Mouse (Mus musculus) liver, embryonic 11.5 days (tissue): ENCODE measurements around the gene Mrpl23. TPM values are rescaled to one million over a fixed set of nuclear protein-coding genes. Genes with fewer than 3 reads are reported as not detected.
A peak's percentile ranks its signal among the peaks of the same experiment; 100 is the strongest.

Source experiments
- ATAC-seq: fragments of 200-750 bp; cut with Nextera tagmentation; replicated peaks from 2 replicates; pipeline ENCODE4 v1.8.0; 2017; ENCODE audit warnings: moderate number of reproducible peaks, mild to moderate bottlenecking, moderate TSS enrichment, moderate library complexity; ENCODE audit not compliant: low FRiP score
- DNase-seq: peaks from one replicate; pipeline ENCODE4 v3.0.0-alpha.2; 2017; ENCODE audit warnings: low spot score
- H3K27ac ChIP-seq: fragments of 300-500 bp; sonication (generic); 2 replicates; pipeline ENCODE4 v1.5.1; 2014; ENCODE audit warnings: mild to moderate bottlenecking, low read depth, low read length, control low read depth
- H3K27me3 ChIP-seq: fragments of 300-500 bp; sonication (generic); replicated peaks from 2 replicates; pipeline ENCODE4 v1.6.1; 2014; ENCODE audit warnings: low read length, mixed read lengths; ENCODE audit not compliant: control insufficient read depth, insufficient read depth
- H3K36me3 ChIP-seq: fragments of 300-500 bp; sonication (generic); 2 replicates; pipeline ENCODE4 v1.6.1; 2014; ENCODE audit warnings: mild to moderate bottlenecking, low read length, moderate library complexity, mixed read lengths; ENCODE audit not compliant: control insufficient read depth, insufficient read depth
- H3K4me1 ChIP-seq: fragments of 300-500 bp; sonication (generic); replicated peaks from 2 replicates; pipeline ENCODE4 v1.6.1; 2014; ENCODE audit warnings: low read length, mixed read lengths; ENCODE audit not compliant: control insufficient read depth, insufficient read depth
- H3K4me2 ChIP-seq: fragments of 300-500 bp; sonication (generic); 2 replicates; pipeline ENCODE4 v1.6.1; 2014; ENCODE audit warnings: mild to moderate bottlenecking, control low read depth, moderate library complexity
- H3K4me3 ChIP-seq: fragments of 300-500 bp; sonication (generic); 2 replicates; pipeline ENCODE4 v1.5.1; 2014; ENCODE audit warnings: low read depth, low read length, control low read depth
- H3K9ac ChIP-seq: fragments of 300-500 bp; sonication (generic); 2 replicates; pipeline ENCODE4 v1.6.1; 2014; ENCODE audit warnings: low read depth, low read length, control low read depth
- H3K9me3 ChIP-seq: fragments of 300-500 bp; sonication (generic); 2 replicates; pipeline ENCODE4 v1.6.1; 2016; ENCODE audit warnings: low read length, inconsistent platforms, mixed read lengths; ENCODE audit not compliant: control insufficient read depth
- WGBS: fragments of 180-500 bp; shearing (Covaris S2); extraction: QIAGEN DNeasy Blood & Tissue Kit; methylation state at CpG from one replicate; pipeline ENCODE4 v1.1.7; 2014; 5-methylcytosine and 5-hydroxymethylcytosine counted together
- polyA plus RNA-seq: library from polyadenylated mRNA; unstranded; fragments of >200 nt; fragmentation: Nextera tagmentation; extraction: Ambion mirVana; gene quantifications from 2 replicates; pipeline ENCODE4 v1.2.1, GENCODE M21; 2014

Gene Mrpl23
- polyA plus RNA-seq, 1 experiment from 2014 or later: 20.8 TPM

DNA sequence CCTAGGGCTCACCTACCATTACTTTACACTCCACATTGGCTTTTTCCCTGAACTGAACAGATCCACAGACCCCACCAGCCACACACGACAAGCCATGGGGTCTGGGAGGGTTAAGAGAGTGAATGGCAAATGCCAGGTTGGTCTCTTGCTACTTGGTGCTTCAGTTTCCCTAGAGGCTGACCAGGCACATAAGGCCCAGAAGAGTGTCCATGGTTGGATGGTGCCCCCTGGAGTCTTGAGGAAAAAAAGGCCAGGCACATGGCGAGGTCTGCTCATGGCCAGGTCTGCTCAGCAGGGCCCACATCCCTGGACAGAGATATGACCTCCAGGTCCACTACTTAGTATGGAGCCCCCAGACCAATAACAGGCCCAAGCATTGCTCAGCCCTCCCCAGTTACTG, 34.7 kb upstream of the Mrpl23 start:
- DNase-seq (no peak), ATAC-seq (no peak)
- Histone ChIP-seq H3K4me3 (no peak overlapping the region), H3K9ac (no peak overlapping the region), H3K4me1 (no peaks in the 10 kb centered on the region), H3K27ac (no peak overlapping the region), H3K4me2 (no peak overlapping the region), H3K36me3 (no peaks in the 10 kb centered on the region), H3K27me3 (no peaks in the 10 kb centered on the region), H3K9me3 (no peaks in the 10 kb centered on the region)
- 86% methylated on average over 2 of the region's 2 CpGs for WGBS

DNA sequence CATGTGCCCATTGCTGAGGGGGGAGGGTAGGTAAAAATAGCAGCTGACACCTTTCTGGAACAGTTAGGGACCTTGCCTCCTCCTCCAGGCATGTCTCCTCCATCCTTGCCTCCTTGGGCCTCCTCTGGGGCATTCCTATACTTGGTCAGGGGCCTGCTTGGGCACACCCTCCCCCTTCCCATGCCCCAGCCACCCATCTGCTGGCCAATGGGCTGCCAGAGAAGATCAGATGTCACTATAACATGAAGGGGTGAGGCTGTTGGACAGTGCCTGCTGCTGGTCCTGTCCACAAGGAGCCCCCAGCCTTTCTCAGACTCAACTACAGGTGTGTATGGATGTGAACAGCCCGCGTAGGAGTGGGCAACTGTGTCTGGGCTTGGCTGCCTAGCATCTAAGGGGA, 33.9 kb upstream of the Mrpl23 start, which contains the start of gene Tnnt3:
Gene Tnnt3 (plus strand): TSS at position 262 of the 400 bp plus-strand sequence.
- 85% methylated on average over 2 of the region's 2 CpGs for WGBS
- Histone ChIP-seq H3K9me3 (no peaks in the 10 kb centered on the region), H3K27me3 (no peaks in the 10 kb centered on the region), H3K9ac (no peak within 1 kb of the TSS), H3K4me3 (no peak within 1 kb of the TSS), H3K36me3 (no peaks in the 10 kb centered on the region), H3K4me2 (no peak within 1 kb of the TSS), H3K27ac (no peak within 1 kb of the TSS), H3K4me1 (no peaks in the 10 kb centered on the region)
- DNase-seq: no peak
- ATAC-seq: no peak

DNA sequence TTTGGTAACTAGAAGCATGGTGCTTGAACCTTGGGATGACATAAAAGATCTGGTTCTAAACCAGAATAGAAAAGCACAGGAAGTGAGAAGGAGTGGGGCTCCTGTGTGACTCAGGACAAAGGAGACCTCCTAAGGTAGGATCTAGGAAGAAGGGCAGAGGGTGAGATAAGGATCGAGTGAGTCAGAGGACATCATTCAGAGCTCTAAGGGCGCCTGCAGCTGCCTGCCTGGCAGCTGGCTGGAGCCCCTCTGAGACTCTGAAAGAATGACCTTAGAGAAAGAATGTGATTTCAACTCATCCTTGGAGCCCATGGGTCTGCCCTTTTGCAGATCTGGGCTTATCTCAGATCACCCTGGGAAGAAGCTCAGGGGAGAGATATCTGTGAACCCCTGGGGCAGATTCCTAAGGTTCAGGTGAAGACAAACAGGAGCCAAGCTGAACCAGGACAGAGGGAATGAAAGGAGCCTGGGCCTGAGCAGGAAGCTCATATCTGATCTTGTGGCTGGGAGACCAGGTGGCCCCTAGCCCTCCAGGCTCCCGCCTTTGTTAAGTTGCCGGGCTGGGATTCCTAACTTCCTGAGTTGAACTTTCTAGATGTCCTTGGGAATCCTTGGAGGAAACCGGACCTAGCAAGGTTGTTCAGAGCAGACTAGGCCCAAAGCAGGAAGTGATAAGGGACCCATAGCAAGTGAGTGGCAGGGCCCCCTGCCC, 33.3 kb upstream of the Mrpl23 start:
- Histone ChIP-seq H3K27me3 (no peaks in the 10 kb centered on the region), H3K9ac (no peak overlapping the region), H3K4me1 (no peaks in the 10 kb centered on the region), H3K27ac (no peak overlapping the region), H3K9me3 (no peaks in the 10 kb centered on the region), H3K4me3 (no peak overlapping the region), H3K4me2 (no peak overlapping the region), H3K36me3 (no peaks in the 10 kb centered on the region)
- no peak for DNase-seq
- 29% methylated on average over 5 of the region's 5 CpGs for WGBS
- no peak for ATAC-seq

GRCm38 (mm10) chr7:142500032-142500431, 32.5 kb upstream of the Mrpl23 start:
- 81% methylated on average over 1 of the region's 1 CpGs for WGBS

DNA sequence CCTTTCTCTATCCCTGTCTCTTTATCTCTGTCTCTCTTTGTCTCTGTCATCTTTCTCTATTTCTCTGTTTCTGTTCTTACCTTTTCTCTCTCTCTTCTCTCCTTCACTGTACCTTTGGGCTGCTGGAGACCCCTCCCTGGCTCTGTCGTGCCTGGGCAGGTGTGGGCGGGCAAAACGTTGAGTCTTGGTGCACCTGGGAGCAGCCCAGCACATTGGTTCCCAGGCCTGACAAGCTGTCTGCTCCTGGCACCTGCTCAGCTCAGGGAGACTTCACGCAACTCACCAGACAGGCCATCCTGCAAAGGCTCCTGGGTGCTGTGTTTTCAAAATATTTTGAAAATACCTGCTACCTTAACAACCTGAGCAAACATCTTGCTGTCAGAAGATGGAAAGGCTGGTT, 29.3 kb upstream of the Mrpl23 start:
- Histone ChIP-seq H3K4me2 (no peak overlapping the region), H3K9me3 (no peaks in the 10 kb centered on the region), H3K27me3 (no peaks in the 10 kb centered on the region), H3K4me1 (peaks cover 8% of the 10 kb centered on the region; the same call in 1 of the 2 replicates), H3K36me3 (no peaks in the 10 kb centered on the region), H3K4me3 (no peak overlapping the region), H3K27ac (no peak overlapping the region), H3K9ac (no peak overlapping the region)
- 72% methylated on average over 4 of the region's 4 CpGs for WGBS
- ATAC-seq (no peak), DNase-seq (no peak)

More at GRCm38 (mm10) chr7:142500032-142500431, 32.5 kb upstream of the Mrpl23 start:
- DNase-seq (no peak), ATAC-seq (no peak)
- H3K36me3 ChIP-seq: no peaks in the 10 kb centered on the region
- H3K9me3 ChIP-seq: no peaks in the 10 kb centered on the region
- no peaks in the 10 kb centered on the region for H3K4me1 ChIP-seq
- no peaks in the 10 kb centered on the region for H3K27me3 ChIP-seq
- no peak overlapping the region for H3K27ac ChIP-seq
- no peak overlapping the region for H3K4me2 ChIP-seq
- H3K4me3 ChIP-seq: no peak overlapping the region
- no peak overlapping the region for H3K9ac ChIP-seq

- ATAC-seq (no peak), DNase-seq (no peak)
- H3K27me3 ChIP-seq: no peaks in the 10 kb centered on the region
- WGBS: 29% methylated on average over 2 of the region's 2 CpGs
- no peaks in the 10 kb centered on the region for H3K36me3 ChIP-seq
- no peak overlapping the region for H3K4me3 ChIP-seq
- no peaks in the 10 kb centered on the region for H3K9me3 ChIP-seq
- H3K4me1 ChIP-seq: peaks cover 12% of the 10 kb centered on the region
- no peak overlapping the region for H3K4me2 ChIP-seq
- H3K27ac ChIP-seq: no peak overlapping the region
- H3K9ac ChIP-seq: no peak overlapping the region
Measured at GRCm38 (mm10) chr7:142505942-142506341, 26.5 kb upstream of the Mrpl23 start.

DNA sequence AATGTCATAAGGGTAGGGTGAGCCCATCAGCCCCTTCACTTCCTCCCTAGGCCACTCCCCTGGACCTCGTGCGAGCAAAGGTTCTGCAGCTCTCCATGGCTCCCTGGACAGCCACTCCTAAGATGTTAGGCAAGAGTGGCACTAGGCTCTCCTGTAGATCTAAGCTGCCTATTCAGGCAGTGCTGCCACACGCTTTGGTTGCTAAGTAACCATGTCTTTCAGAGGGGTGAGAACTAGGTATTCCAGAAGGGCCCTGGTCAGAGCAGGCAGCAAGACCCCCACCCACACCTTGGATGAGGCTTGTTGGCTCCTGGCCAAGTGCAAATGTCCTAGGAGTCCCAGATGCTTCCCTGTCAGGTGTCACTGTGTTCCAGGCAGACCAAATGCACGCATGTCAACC, 26.0 kb upstream of the Mrpl23 start:
- H3K4me2 ChIP-seq: no peak overlapping the region
- H3K4me3 ChIP-seq: no peak overlapping the region
- peaks cover 12% of the 10 kb centered on the region for H3K4me1 ChIP-seq
- no peak overlapping the region for H3K27ac ChIP-seq
- no peak overlapping the region for H3K9ac ChIP-seq
- H3K36me3 ChIP-seq: no peaks in the 10 kb centered on the region
- no peaks in the 10 kb centered on the region for H3K27me3 ChIP-seq
- no peak; the same call in 1 of the 2 replicates for ATAC-seq
- DNase-seq: no peak
- no peaks in the 10 kb centered on the region for H3K9me3 ChIP-seq
- WGBS: 52% methylated on average over 4 of the region's 4 CpGs

DNA sequence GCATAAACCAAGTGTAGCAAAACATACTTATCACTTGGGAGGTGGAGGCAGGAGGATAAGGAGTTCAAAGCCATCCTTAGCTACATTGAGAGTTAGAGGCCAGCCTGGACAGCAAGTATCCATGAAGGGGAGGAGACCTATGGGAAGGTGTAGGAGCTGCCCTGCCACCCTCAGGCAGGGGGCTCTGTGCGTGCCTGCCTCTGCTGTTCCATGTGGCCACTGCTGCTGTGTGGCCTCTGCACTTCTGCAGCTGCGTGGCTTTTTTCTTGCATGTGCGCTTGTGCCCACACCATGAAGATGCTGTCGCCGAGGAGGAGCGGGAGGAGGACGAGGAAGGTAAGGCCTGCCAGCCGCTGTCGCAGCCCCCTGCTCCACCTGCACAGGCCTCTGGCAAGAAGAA, 25.0 kb upstream of the Mrpl23 start:
- Histone ChIP-seq H3K4me1 (peaks cover 12% of the 10 kb centered on the region), H3K4me3 (no peak overlapping the region), H3K9me3 (no peaks in the 10 kb centered on the region), H3K4me2 (no peak overlapping the region), H3K36me3 (no peaks in the 10 kb centered on the region), H3K27ac (no peak overlapping the region), H3K9ac (no peak overlapping the region), H3K27me3 (no peaks in the 10 kb centered on the region)
- 85% methylated on average over 9 of the region's 9 CpGs for WGBS
- no peak for DNase-seq
- no peak for ATAC-seq

DNA sequence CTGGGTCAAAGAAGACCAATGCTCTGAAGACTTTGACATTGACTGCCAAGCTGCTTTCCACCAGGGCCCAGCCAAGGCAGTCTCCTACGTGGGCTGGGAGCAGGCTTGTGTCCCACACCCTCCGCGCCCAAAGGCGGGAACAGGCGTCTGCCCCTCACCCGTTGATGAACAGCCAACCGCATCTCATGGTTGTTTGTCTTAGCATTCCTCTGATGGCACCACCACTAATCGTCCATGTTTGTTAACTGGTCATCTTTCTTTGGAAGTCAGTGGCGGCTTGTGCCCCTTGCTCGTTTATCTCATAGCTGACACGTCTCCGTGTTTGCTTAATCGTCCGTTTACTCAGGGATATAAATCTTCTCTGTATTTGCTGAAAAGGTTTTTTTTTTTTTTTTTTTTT, 23.0 kb upstream of the Mrpl23 start:
- no peaks in the 10 kb centered on the region for H3K36me3 ChIP-seq
- peaks cover 12% of the 10 kb centered on the region for H3K4me1 ChIP-seq
- ATAC-seq (no peak), DNase-seq (no peak)
- H3K9me3 ChIP-seq: no peaks in the 10 kb centered on the region
- no peak overlapping the region for H3K4me2 ChIP-seq
- WGBS: 44% methylated on average over 14 of the region's 14 CpGs
- peak overlapping the region; percentile 22; the same call in 1 of the 2 replicates for H3K27ac ChIP-seq
- H3K9ac ChIP-seq: no peak overlapping the region
- no peak overlapping the region for H3K4me3 ChIP-seq
- H3K27me3 ChIP-seq: no peaks in the 10 kb centered on the region
